Mouse (Mus musculus): ENCODE measurements at regions not wholly inside any gene's neighbourhood (a gene's known extent, or its start where the extent isn't known, plus 50 kb on each side); places are given as distances from the start of the nearest gene placed in this dataset.

DNA sequence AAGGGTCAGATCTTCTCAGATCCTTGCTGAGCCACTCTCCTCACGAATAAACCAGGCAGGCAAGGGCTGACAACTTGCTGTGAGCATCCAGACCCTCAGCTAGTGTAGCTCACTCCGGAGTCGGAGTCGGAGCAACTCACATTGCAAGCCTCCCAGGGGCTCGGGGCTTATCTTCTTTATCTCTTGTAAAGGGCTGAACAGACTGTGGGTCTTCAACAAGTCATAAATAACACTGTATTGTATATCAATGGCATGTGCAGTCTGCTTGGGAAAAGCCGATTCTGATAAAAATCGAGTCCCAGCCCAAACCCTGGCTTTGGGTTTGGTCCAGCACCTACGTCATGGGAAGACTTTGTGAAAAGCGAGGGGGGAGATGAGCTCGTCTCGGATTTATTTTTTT is 125.8 kb upstream of the Tbx3 start:
- H3K4me2 ChIP-seq (ENCODE audit: low read depth), result no peak overlapping the region
- DNase-seq (ENCODE audit: low read depth in 3 of 3, low spot score in 3 of 3) (no peak), ATAC-seq (ENCODE audit: insufficient read depth) (no peak)
- TF ChIP-seq CTCF (IDR thresholded peaks at IDR 0.05; ENCODE audit: low read depth) (no peak), EP300 (IDR thresholded peaks at IDR 0.05; ENCODE audit: low read depth) (no peak)
- no peaks in the 10 kb centered on the region for H3K27me3 ChIP-seq (ENCODE audit: control insufficient read depth, insufficient read depth, low read length)
- no peaks in the 10 kb centered on the region for H3K9me3 ChIP-seq (ENCODE audit: control insufficient read depth, low read length)
- no peaks in the 10 kb centered on the region for H3K36me3 ChIP-seq (replicated peaks; ENCODE audit: control insufficient read depth, insufficient read depth, low read depth)
- 62% methylated on average over 11 of the region's 11 CpGs for WGBS (ENCODE audit: insufficient replicate concordance)
- no peaks in the 10 kb centered on the region for H3K4me1 ChIP-seq (replicated peaks; ENCODE audit: control insufficient read depth in 2 of 2, insufficient read depth in 2 of 2, low read length in 1 of 2)
- H3K4me3 ChIP-seq (ENCODE audit: insufficient read depth in 1 of 2, low read depth in 2 of 2, low read length in 2 of 2), result no peak overlapping the region
- H3K27ac ChIP-seq, result no peak overlapping the region
- H3K9ac ChIP-seq (replicated peaks), result no peak overlapping the region

- TF ChIP-seq EP300 (IDR thresholded peaks at IDR 0.05; ENCODE audit: low read depth) (no peak), CTCF (IDR thresholded peaks at IDR 0.05; ENCODE audit: low read depth) (no peak)
- DNase-seq (ENCODE audit: low read depth in 3 of 3, low spot score in 3 of 3), result no peak
- 71% methylated on average over 19 of the region's 19 CpGs for WGBS (ENCODE audit: insufficient replicate concordance)
Observed at GRCm38 (mm10) chr5:119547070-119547469, 123.4 kb upstream of the Tbx3 start.

GRCm38 (mm10) chr5:119550916-119551315 is 119.6 kb upstream of the Tbx3 start:
- TF ChIP-seq EP300 (IDR thresholded peaks at IDR 0.05; ENCODE audit: low read depth), result no peak
- TF ChIP-seq CTCF (IDR thresholded peaks at IDR 0.05; ENCODE audit: low read depth), result no peak
- 48% methylated on average over 6 of the region's 6 CpGs for WGBS (ENCODE audit: insufficient replicate concordance)
- Histone ChIP-seq H3K36me3 (replicated peaks; ENCODE audit: control insufficient read depth, insufficient read depth, low read depth) (no peaks in the 10 kb centered on the region), H3K9ac (replicated peaks) (no peak overlapping the region), H3K27ac (no peak overlapping the region), H3K9me3 (ENCODE audit: control insufficient read depth, low read length) (no peaks in the 10 kb centered on the region), H3K4me2 (ENCODE audit: low read depth) (no peak overlapping the region), H3K4me1 (replicated peaks; ENCODE audit: control insufficient read depth in 2 of 2, insufficient read depth in 2 of 2, low read length in 1 of 2) (no peaks in the 10 kb centered on the region), H3K4me3 (ENCODE audit: insufficient read depth in 1 of 2, low read depth in 2 of 2, low read length in 2 of 2) (no peak overlapping the region), H3K27me3 (ENCODE audit: control insufficient read depth, insufficient read depth, low read length) (no peaks in the 10 kb centered on the region)
- no peak for DNase-seq (ENCODE audit: low read depth in 3 of 3, low spot score in 3 of 3)
- no peak for ATAC-seq (ENCODE audit: insufficient read depth)

More at GRCm38 (mm10) chr5:119547070-119547469, 123.4 kb upstream of the Tbx3 start:
- no peak for ATAC-seq (ENCODE audit: insufficient read depth)
- Histone ChIP-seq H3K27ac (no peak overlapping the region), H3K9me3 (ENCODE audit: control insufficient read depth, low read length) (no peaks in the 10 kb centered on the region), H3K4me2 (ENCODE audit: low read depth) (no peak overlapping the region), H3K4me3 (ENCODE audit: insufficient read depth in 1 of 2, low read depth in 2 of 2, low read length in 2 of 2) (no peak overlapping the region), H3K27me3 (ENCODE audit: control insufficient read depth, insufficient read depth, low read length) (no peaks in the 10 kb centered on the region), H3K4me1 (replicated peaks; ENCODE audit: control insufficient read depth in 2 of 2, insufficient read depth in 2 of 2, low read length in 1 of 2) (no peaks in the 10 kb centered on the region), H3K36me3 (replicated peaks; ENCODE audit: control insufficient read depth, insufficient read depth, low read depth) (no peaks in the 10 kb centered on the region), H3K9ac (replicated peaks) (no peak overlapping the region)

- H3K27me3 ChIP-seq (ENCODE audit: control insufficient read depth, insufficient read depth, low read length), result no peaks in the 10 kb centered on the region
- H3K27ac ChIP-seq, result no peak overlapping the region
- DNase-seq (ENCODE audit: low read depth in 3 of 3, low spot score in 3 of 3) (no peak), ATAC-seq (ENCODE audit: insufficient read depth) (no peak)
- H3K9me3 ChIP-seq (ENCODE audit: control insufficient read depth, low read length), result no peaks in the 10 kb centered on the region
- H3K4me1 ChIP-seq (replicated peaks; ENCODE audit: control insufficient read depth in 2 of 2, insufficient read depth in 2 of 2, low read length in 1 of 2), result no peaks in the 10 kb centered on the region
- H3K36me3 ChIP-seq (replicated peaks; ENCODE audit: control insufficient read depth, insufficient read depth, low read depth), result no peaks in the 10 kb centered on the region
- TF ChIP-seq EP300 (IDR thresholded peaks at IDR 0.05; ENCODE audit: low read depth), result no peak
- no peak for TF ChIP-seq CTCF (IDR thresholded peaks at IDR 0.05; ENCODE audit: low read depth)
- no peak overlapping the region for H3K4me3 ChIP-seq (ENCODE audit: insufficient read depth in 1 of 2, low read depth in 2 of 2, low read length in 2 of 2)
- no peak overlapping the region for H3K9ac ChIP-seq (replicated peaks)
- no peak overlapping the region for H3K4me2 ChIP-seq (ENCODE audit: low read depth)
- WGBS (ENCODE audit: insufficient replicate concordance), result 45% methylated on average over 5 of the region's 5 CpGs
Observed at GRCm38 (mm10) chr5:119553469-119553868, 117.0 kb upstream of the Tbx3 start.

DNA sequence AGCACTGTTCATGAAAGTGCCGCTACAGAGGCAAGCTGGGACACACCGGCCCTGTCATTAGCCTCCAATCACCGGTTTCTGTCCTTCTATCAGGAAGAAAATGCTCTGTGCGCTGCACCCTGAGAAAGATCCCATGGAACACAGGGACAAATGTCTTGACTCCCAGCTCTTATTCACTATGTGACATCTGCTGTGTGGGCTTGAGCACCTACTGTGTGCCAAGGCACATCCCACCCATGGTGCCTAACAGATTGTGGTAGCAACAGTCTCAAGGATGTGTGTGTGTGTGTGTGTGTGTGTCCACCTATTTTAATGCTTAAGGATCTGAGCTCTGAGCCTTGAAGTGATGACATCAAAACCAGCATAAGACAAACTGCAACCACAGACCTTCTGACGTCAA is 113.4 kb upstream of the Tbx3 start:
- ATAC-seq (ENCODE audit: insufficient read depth) (no peak), DNase-seq (ENCODE audit: low read depth in 3 of 3, low spot score in 3 of 3) (no peak)
- H3K4me2 ChIP-seq (ENCODE audit: low read depth), result no peak overlapping the region
- no peaks in the 10 kb centered on the region for H3K9me3 ChIP-seq (ENCODE audit: control insufficient read depth, low read length)
- no peak overlapping the region for H3K4me3 ChIP-seq (ENCODE audit: insufficient read depth in 1 of 2, low read depth in 2 of 2, low read length in 2 of 2)
- no peaks in the 10 kb centered on the region for H3K4me1 ChIP-seq (replicated peaks; ENCODE audit: control insufficient read depth in 2 of 2, insufficient read depth in 2 of 2, low read length in 1 of 2)
- H3K9ac ChIP-seq (replicated peaks), result no peak overlapping the region
- TF ChIP-seq EP300 (IDR thresholded peaks at IDR 0.05; ENCODE audit: low read depth), result no peak
- no peak for TF ChIP-seq CTCF (IDR thresholded peaks at IDR 0.05; ENCODE audit: low read depth)
- no peaks in the 10 kb centered on the region for H3K27me3 ChIP-seq (ENCODE audit: control insufficient read depth, insufficient read depth, low read length)
- H3K36me3 ChIP-seq (replicated peaks; ENCODE audit: control insufficient read depth, insufficient read depth, low read depth), result no peaks in the 10 kb centered on the region
- no peak overlapping the region for H3K27ac ChIP-seq
- 52% methylated on average over 5 of the region's 5 CpGs for WGBS (ENCODE audit: insufficient replicate concordance)
